Mouse (Mus musculus) gonadal fat pad, adult 2 months (tissue): ENCODE measurements at regions not wholly inside any gene's neighbourhood (a gene's known extent, or its start where the extent isn't known, plus 50 kb on each side); places are given as distances from the start of the nearest gene placed in this dataset.
"Not testable (repeated sequence)": the region's sequence is repeated elsewhere in the genome, so short reads cannot be mapped to it uniquely, and the experiment has no call there.

Experiments used
- DNase-seq: peaks from one replicate; pipeline ENCODE4 v3.0.0-alpha.2; 2012; ENCODE audit warnings: low read depth

- DNase-seq: not testable (repeated sequence)
These were observed 66.3 kb upstream of the Cwc22 start for GRCm38 (mm10) chr2:78012441-78012840.

- DNase-seq: no peak
These were observed 65.6 kb upstream of the Cwc22 start for GRCm38 (mm10) chr2:78011821-78012220.

GRCm38 (mm10) chr2:78011051-78011800 is 65.1 kb upstream of the Cwc22 start:
- DNase-seq: no peak

- no peak for DNase-seq
These were observed 64.0 kb upstream of the Cwc22 start for GRCm38 (mm10) chr2:78010066-78010690.

GRCm38 (mm10) chr2:78008094-78008493 is 61.9 kb upstream of the Cwc22 start:
- DNase-seq: no peak

GRCm38 (mm10) chr2:78005402-78006021 is 59.3 kb upstream of the Cwc22 start:
- DNase-seq: no peak

GRCm38 (mm10) chr2:78004426-78004825 is 58.3 kb upstream of the Cwc22 start:
- no peak for DNase-seq
